Mouse (Mus musculus) adipocyte (in vitro differentiated cells): ENCODE data around the gene E2f4.
"Not testable (repeated sequence)": the region's sequence is repeated elsewhere in the genome, so short reads cannot be mapped to it uniquely, and the experiment has no call there.

Source experiments
- DNase-seq: peaks from one replicate; pipeline ENCODE4 v3.0.0-alpha.2; 2016; ENCODE audit warnings: low spot score

The E2f4 gene

DNA sequence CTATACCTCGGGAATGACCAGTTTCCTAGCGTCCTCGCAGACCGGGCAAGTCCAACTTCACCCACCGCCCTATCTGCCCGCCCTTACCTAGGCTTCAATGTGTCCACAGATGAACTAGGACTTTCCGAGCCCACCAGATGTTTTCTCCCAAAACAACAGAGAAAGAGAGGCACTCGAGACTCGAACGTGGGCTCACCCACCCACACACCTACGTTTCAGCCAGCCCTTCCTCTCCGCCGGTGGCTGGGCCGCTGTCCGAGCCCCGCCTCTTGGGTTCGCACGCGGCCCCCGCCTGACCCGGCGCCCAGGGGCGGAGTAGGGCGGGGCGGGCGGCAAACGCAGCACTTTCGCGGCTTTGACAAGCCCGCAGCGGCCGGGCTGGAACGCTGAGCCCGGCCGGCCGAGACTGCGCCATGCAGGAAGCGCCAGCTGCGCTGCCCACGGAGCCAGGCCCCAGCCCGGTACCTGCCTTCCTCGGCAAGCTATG, 28.0 kb upstream of the E2f4 start, which contains the start of gene Hsf4:
TSS of gene Hsf4 (plus strand) at position 341 of the 487 bp plus-strand sequence.
- DNase-seq = no peak

GRCm38 (mm10) chr8:105270101-105270915, 27.2 kb upstream of the E2f4 start:
- no peak for DNase-seq

- no peak for DNase-seq
Measured at GRCm38 (mm10) chr8:105270916-105271186, 26.6 kb upstream of the E2f4 start.

DNA sequence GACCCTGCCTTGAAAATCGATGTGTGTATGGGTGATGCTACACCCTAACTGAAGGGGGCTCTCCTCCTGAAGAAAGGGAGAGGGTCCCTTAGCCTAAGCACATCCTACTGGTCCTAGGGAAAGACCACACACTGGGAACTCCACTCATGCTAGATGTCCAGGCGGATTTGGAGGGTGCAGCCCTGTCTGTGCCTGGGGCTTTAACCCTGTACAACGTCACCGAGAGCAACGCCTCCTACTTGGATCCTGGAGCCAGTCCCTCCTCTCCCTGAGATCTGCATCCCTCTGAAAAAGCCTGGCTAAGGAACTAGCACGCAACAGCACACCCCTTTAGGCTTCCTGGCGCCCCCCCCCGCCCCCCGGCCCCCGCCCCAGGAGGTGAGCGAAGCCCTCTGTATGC, 22.1 kb upstream of the E2f4 start:
- no peak for DNase-seq

- no peak for DNase-seq
Measured at GRCm38 (mm10) chr8:105275840-105276239, 21.6 kb upstream of the E2f4 start, which contains the start of gene Nol3. Gene Nol3 (plus strand): TSS chr8:105276140.

- DNase-seq = no peak
Measured at GRCm38 (mm10) chr8:105276292-105277120, 21.0 kb upstream of the E2f4 start.

- DNase-seq = no peak
Measured at GRCm38 (mm10) chr8:105278911-105279334, 18.5 kb upstream of the E2f4 start.

DNA sequence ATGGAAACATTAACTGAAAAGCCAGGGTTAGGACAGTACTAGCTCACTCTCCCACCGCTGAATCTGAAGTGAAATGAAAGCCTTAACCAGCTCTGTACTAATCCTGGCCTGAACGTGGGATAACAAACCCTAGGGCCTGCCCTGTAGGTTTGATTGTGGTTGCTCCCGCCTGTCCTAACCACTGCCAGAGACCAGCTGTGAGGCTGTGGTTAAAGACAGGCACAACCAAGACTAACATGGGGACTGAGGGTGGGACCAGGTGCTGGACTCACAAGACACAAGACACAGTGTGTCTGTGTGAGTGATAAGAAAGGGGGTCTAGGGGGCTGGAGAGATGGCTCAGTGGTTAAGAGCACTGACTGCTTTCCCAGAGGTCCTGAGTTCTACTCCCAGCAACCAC, 16.9 kb upstream of the E2f4 start:
- no peak for DNase-seq

- DNase-seq = no peak
Measured at GRCm38 (mm10) chr8:105281821-105282220, 15.6 kb upstream of the E2f4 start.

DNA sequence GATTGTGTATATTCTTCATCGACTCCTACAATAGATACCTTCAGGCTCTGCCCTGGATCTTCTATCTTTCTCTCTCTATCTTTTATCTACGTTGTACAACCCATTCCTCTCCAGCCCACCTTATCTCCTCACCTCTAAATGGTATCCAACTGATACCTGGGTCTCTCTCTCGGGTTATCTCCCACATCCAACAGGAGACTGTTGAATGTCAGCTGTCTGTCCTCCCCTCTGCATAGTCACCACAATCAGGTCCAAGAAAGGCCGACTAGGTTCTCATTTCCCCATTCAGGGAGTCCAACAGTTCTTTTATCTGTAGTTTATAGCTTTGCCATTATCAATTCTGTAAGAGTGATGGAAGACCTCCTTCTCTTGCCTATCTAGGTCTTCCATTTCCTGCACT, 15.2 kb upstream of the E2f4 start:
- no peak for DNase-seq

- DNase-seq = no peak
Measured at GRCm38 (mm10) chr8:105283074-105283473, 14.4 kb upstream of the E2f4 start.

GRCm38 (mm10) chr8:105285514-105285913, 11.9 kb upstream of the E2f4 start:
- no peak for DNase-seq

GRCm38 (mm10) chr8:105286907-105287306, 10.6 kb upstream of the E2f4 start:
- DNase-seq = no peak

DNA sequence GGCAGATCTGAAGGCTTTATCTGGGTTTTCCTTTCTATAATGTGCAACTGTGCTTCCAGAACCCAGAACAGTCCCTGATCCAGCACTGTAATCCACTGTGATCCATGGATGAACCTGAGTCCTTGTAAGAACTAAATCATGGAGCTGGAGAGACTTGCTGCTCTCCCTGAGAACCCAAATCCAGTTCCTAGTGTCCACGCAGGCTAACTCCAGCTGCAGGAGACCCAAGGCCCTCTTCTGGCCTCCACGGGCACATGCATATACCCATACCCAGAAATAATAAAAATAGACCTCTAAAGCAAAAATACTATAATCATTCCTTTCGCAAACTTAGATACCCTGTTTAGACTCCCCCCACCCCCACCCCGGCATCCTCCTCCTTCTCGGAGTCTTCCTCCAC, 9.2 kb upstream of the E2f4 start:
- DNase-seq = no peak

DNA sequence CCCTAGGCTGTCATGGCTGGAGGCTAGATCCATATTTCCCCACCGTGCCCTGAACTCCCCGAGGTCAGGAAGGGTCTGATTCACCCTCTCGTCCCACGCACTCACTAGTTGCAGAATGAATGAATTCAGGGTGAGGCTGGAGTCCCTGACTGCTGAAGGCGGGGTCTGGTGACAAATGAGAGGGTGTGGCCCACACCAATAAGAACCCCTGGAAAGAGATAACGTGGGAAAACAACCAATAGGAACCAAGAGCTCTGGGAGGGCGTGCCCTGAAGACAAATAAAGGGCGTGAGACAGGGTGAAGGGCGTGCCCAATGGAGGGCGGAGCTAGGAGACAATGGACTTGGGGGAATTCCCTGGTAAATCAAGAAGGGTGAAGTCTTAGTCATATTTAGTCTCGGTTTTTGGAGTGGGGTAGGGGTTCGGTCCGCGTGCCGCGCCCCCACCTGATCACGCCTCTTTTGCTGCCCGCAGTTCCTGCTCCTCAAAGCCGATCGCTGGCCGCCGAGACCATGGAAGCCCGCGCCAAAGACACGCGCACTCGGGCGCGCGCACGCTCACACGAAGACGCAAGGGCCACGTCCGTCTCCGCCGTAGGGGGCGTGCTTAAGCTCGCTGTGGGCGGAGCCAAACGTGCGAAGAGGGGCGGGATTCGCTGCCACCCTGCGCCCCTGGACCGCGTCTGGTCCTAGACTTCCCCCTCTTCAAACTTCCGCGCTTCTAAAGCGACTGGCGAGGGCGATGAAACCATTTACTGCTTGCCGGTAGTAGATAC, 8.3 kb upstream of the E2f4 start:
- peak; percentile 98 for DNase-seq

DNA sequence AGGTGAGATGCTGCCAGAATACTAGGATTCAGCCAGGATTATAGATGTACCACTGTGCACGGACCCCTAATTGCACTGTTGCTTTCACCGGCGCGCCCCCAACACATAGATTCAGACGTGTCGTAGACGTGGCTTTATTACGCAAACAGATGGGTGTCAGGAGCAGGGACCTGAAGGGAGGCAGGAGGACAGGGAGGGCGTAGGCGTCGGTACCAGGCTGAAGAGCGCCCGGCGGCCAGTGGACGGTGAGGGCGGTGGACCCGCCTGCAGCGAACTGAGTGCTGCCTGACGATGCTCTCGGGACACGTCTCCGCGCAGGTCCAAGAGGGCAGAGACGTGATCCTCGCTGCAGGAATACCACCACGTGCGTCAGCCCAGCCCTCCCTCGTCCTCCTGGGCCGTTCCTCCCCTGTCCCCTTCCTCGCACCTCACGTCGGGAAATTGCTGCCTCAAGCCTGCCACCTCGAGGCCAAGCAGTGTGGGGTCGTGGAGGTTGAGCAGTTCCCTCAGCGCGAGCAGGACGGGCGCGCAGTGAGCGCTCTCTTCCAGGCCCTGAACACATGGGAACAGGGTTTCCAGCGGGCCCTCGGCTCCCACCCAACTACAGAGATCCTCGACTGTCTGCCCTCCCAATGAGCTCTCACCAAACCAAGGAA, 7.5 kb upstream of the E2f4 start, which contains the start of gene 4931428F04Rik:
TSS of gene 4931428F04Rik (minus strand) at position 60 of the 656 bp plus-strand sequence.
- no peak for DNase-seq

DNA sequence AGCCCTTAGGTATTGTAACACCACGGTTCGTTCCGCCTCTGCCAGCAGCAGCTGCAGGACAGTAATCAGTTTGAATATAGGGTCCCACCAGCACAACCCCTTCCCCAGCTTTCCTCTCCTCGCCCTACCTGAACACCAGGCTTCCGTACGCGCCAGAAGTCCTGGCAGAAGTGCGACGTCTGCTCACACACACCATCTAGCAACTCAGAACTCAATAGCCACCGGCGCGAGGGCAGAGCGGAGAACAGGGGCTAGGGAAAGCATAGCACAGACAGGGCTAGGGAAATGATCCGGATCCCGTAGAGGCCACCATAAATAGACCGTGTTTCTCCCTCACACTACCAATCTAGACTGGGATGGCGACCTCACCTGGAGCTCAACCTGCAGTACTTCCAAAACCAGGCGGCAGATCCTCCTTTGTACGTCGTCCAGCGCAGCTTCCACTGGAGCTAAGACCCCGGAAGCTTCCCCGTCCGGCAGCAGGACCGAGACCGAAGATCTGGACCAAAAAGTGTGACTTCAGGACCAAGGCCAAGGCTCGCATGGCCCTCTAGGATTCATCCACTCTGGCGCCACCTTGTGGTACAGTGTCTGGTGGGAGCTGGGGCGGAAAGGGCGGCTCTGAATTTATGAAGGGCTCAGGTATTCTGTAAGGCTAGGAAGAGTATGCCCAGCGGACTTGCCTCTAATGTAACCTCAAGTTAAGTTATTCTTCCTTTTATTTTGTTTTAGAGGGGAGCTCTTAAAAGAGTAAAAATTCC, 6.7 kb upstream of the E2f4 start:
- peak; percentile 95 for DNase-seq

GRCm38 (mm10) chr8:105291364-105291763, 6.1 kb upstream of the E2f4 start:
- DNase-seq = not testable (repeated sequence)

- not testable (repeated sequence) for DNase-seq
Measured at GRCm38 (mm10) chr8:105291802-105292201, 5.7 kb upstream of the E2f4 start.

DNA sequence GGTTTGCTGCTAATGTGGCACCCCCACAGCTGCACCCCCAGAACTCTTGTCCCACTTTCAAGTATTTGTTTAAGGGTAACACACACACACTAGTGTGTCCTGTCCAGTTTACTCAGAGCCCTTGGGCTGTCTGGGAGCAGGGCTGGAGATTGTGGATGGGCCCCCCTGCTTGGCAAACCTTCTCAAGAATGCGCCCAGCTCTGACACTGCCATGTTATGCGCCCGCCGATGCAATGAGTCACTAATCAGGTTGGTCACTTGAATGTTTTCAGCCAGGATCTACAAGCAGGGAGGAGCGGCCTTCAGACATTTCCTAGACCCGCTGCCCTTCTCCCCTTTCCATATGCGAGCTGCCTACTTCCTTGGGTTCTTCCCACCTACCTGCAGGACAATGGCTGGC, 5.0 kb upstream of the E2f4 start:
- no peak for DNase-seq

GRCm38 (mm10) chr8:105293405-105293804, 4.1 kb upstream of the E2f4 start:
- no peak for DNase-seq
